8 mouse cellular contexts compared by ENCODE assay signal in the genomic region with DNA sequence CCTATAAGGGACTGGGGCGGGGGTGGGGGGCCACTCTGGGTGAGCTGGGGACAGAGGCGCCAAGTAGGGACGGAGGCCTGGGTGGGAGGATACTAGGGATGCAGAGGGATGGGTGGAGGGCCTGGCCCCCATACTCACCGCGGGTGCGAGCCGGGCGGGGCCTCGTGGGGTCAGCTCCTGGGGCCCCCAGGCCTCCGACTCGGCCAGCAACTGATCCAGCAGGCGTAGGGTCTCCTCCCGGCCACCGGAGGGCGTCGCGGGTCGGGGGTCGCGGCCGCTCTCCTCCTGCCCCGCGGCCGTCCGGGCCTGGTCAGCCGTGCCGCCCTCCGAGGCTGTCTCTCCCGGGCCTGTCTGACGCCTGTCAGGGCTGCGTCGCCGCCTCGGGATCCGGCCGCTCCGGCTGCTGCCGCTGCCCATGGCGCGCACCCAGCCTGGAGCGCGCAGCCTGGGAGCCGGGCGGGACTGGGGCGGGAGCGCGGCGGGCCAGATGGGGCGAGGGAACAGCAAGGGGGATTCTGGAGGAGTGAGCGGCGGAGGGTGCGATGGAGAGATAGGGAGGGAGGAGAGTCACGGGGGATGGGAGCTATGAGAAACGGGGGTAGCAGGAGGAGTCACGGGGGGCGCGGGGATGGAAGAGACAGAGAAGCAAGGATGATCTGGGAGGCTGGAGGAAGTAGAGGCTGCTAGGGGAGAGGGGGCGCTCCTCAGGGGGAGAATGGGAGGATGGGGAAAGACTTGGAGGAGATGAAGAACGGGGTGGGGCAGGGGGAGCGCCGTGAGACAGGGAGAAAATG. TPM values are rescaled to one million over a fixed set of nuclear protein-coding genes. Genes with fewer than 3 reads are reported as not detected.
DNase-seq lines count a peak whose midpoint lies in the region; ATAC-seq and TF ChIP-seq lines count a peak whose summit lies in the region.

No protein-coding gene starts in this region.

- H3K9ac ChIP-seq in forebrain, embryonic 12.5 days, result peak overlapping the region; percentile 69
- H3K9ac ChIP-seq in hindbrain, embryonic 15.5 days, result peak overlapping the region; percentile 67
- peak overlapping the region; percentile 6; the same call in 1 of the 2 replicates for H3K9ac ChIP-seq in liver, embryonic 11.5 days (ENCODE audit: low read depth, low read length)

- peak; percentile 50 for ATAC-seq in frontal cortex, adult (ENCODE audit: low TSS enrichment)
- peak; percentile 83 for ATAC-seq in forebrain, embryonic 12.5 days (ENCODE audit: low FRiP score)
- peak; percentile 73 for ATAC-seq in hindbrain, embryonic 15.5 days (ENCODE audit: low FRiP score, low read depth)
- no peak for ATAC-seq in liver, embryonic 11.5 days (replicated peaks; ENCODE audit: low FRiP score)

- TF ChIP-seq CTCF in olfactory bulb, adult 2 months (IDR thresholded peaks at IDR 0.05; ENCODE audit: insufficient read depth, low read depth, low read length), result peak; percentile 11; the same call in 1 of the 2 replicates

- H3K4me1 ChIP-seq in forebrain, embryonic 12.5 days, result peaks cover 17% of the 10 kb centered on the region
- peaks cover 20% of the 10 kb centered on the region for H3K4me1 ChIP-seq in hindbrain, embryonic 15.5 days (replicated peaks)
- H3K4me1 ChIP-seq in liver, embryonic 11.5 days (replicated peaks; ENCODE audit: control insufficient read depth, insufficient read depth, low read length), result peaks cover 9% of the 10 kb centered on the region
- peaks cover 24% of the 10 kb centered on the region for H3K4me1 ChIP-seq in olfactory bulb, adult 2 months (ENCODE audit: control insufficient read depth, insufficient read depth, low read length)

- H3K4me3 ChIP-seq in forebrain, embryonic 12.5 days (replicated peaks), result peak overlapping the region; percentile 60
- peak overlapping the region; percentile 71 for H3K4me3 ChIP-seq in hindbrain, embryonic 15.5 days
- peak overlapping the region; percentile 55 for H3K4me3 ChIP-seq in liver, embryonic 11.5 days (ENCODE audit: low read depth, low read length)
- peak overlapping the region; percentile 70 for H3K4me3 ChIP-seq in olfactory bulb, adult 2 months (ENCODE audit: insufficient read depth, low read depth, low read length)

- H3K4me2 ChIP-seq in forebrain, embryonic 12.5 days, result peak overlapping the region; percentile 92
- peak overlapping the region; percentile 96 for H3K4me2 ChIP-seq in hindbrain, embryonic 15.5 days
- H3K4me2 ChIP-seq in liver, embryonic 11.5 days, result peak overlapping the region; percentile 70

- no peak for DNase-seq in frontal cortex, postnatal 36 days (ENCODE audit: low spot score in 2 of 2)
- peak; percentile 27 for DNase-seq in MN1 (ENCODE audit: low spot score)
- no peak for DNase-seq in liver, embryonic 11.5 days (ENCODE audit: low spot score)
- DNase-seq in spleen, adult 18-20 months, result no peak

- H3K27ac ChIP-seq in forebrain, embryonic 12.5 days, result 0 out of 2 replicates have a peak overlapping the region, but pooled peaks have one; percentile 13
- H3K27ac ChIP-seq in hindbrain, embryonic 15.5 days (replicated peaks), result 0 out of 2 replicates have a peak overlapping the region, but pooled peaks have one; percentile 33
- H3K27ac ChIP-seq in liver, embryonic 11.5 days (ENCODE audit: low read depth, low read length), result no peak overlapping the region
- H3K27ac ChIP-seq in olfactory bulb, adult 2 months (ENCODE audit: insufficient read depth, low read depth, low read length), result no peak overlapping the region

- TF ChIP-seq POLR2A in olfactory bulb, adult 2 months (IDR thresholded peaks at IDR 0.05; ENCODE audit: insufficient read depth, low read depth, low read length), result 0 out of 2 replicates have a peak, but pooled peaks have one; percentile 21

- no peaks in the 10 kb centered on the region for H3K36me3 ChIP-seq in forebrain, embryonic 12.5 days (replicated peaks)
- H3K36me3 ChIP-seq in hindbrain, embryonic 15.5 days, result no peaks in the 10 kb centered on the region
- H3K36me3 ChIP-seq in liver, embryonic 11.5 days (ENCODE audit: control insufficient read depth, insufficient read depth, low read length), result no peaks in the 10 kb centered on the region

- H3K9me3 ChIP-seq in forebrain, embryonic 12.5 days, result no peaks in the 10 kb centered on the region
- H3K9me3 ChIP-seq in hindbrain, embryonic 15.5 days, result no peaks in the 10 kb centered on the region
- H3K9me3 ChIP-seq in liver, embryonic 11.5 days (ENCODE audit: control insufficient read depth, low read length), result no peaks in the 10 kb centered on the region

- under 1% methylated on average over 55 of the region's 61 CpGs for WGBS in forebrain, embryonic 12.5 days
- WGBS in hindbrain, embryonic 15.5 days, result 1% methylated on average over 53 of the region's 61 CpGs
- WGBS in liver, embryonic 11.5 days, result 3% methylated on average over 52 of the region's 61 CpGs
- 1% methylated on average over 61 of the region's 61 CpGs for WGBS in olfactory bulb, adult 2 months

- H3K27me3 ChIP-seq in forebrain, embryonic 12.5 days, result peaks cover 52% of the 10 kb centered on the region
- H3K27me3 ChIP-seq in hindbrain, embryonic 15.5 days, result peaks cover 17% of the 10 kb centered on the region
- H3K27me3 ChIP-seq in liver, embryonic 11.5 days (replicated peaks; ENCODE audit: control insufficient read depth, insufficient read depth, low read length), result peaks cover 46% of the 10 kb centered on the region

RNA-seq across cellular contexts. Expression of a gene that starts 0.9 kb away (rescaled TPM):
- 1.0 and 1.1 TPM in 2 replicates for polyA plus RNA-seq in forebrain, embryonic 12.5 days (2016; fragmentation: Nextera tagmentation; extraction: Ambion mirVana)
- 1.3 and 1.6 TPM in 2 replicates for polyA plus RNA-seq in hindbrain, embryonic 15.5 days (2015; fragmentation: Nextera tagmentation; extraction: Ambion mirVana)
- polyA plus RNA-seq in liver, embryonic 11.5 days (2014; fragmentation: Nextera tagmentation; extraction: Ambion mirVana), result 0.49 and 1.1 TPM in 2 replicates
- polyA plus RNA-seq in olfactory bulb, adult 2 months (2012; ENCODE audit: insufficient read depth, insufficient read length, low replicate concordance, missing spikeins), result not detected in 2 replicates

RNA-seq across cellular contexts. Expression of a gene that starts 27.4 kb away (rescaled TPM):
- 525 and 536 TPM in 2 replicates for polyA plus RNA-seq in forebrain, embryonic 12.5 days (2016; fragmentation: Nextera tagmentation; extraction: Ambion mirVana)
- 64.0 and 73.5 TPM in 2 replicates for polyA plus RNA-seq in hindbrain, embryonic 15.5 days (2015; fragmentation: Nextera tagmentation; extraction: Ambion mirVana)
- 422 and 475 TPM in 2 replicates for polyA plus RNA-seq in liver, embryonic 11.5 days (2014; fragmentation: Nextera tagmentation; extraction: Ambion mirVana)
- not detected in 2 replicates for polyA plus RNA-seq in olfactory bulb, adult 2 months (2012; ENCODE audit: insufficient read depth, insufficient read length, low replicate concordance, missing spikeins)

RNA-seq across cellular contexts. Expression of a gene that starts 29.6 kb away (rescaled TPM):
- 15.4 and 15.5 TPM in 2 replicates for polyA plus RNA-seq in forebrain, embryonic 12.5 days (2016; fragmentation: Nextera tagmentation; extraction: Ambion mirVana)
- polyA plus RNA-seq in hindbrain, embryonic 15.5 days (2015; fragmentation: Nextera tagmentation; extraction: Ambion mirVana), result 14.3 TPM in 2 replicates
- 8.7 and 12.1 TPM in 2 replicates for polyA plus RNA-seq in liver, embryonic 11.5 days (2014; fragmentation: Nextera tagmentation; extraction: Ambion mirVana)
- not detected in 2 replicates for polyA plus RNA-seq in olfactory bulb, adult 2 months (2012; ENCODE audit: insufficient read depth, insufficient read length, low replicate concordance, missing spikeins)

Comparison
In these comparisons a context has a peak if more than half of its experiments do, and no peak if none do; other contexts are left out.
1. H3K27ac ChIP-seq: peak in forebrain, embryonic 12.5 days (single experiment) and hindbrain, embryonic 15.5 days (single experiment); none in liver, embryonic 11.5 days (single experiment) and olfactory bulb, adult 2 months (single experiment).
2. H3K9ac ChIP-seq: peak in every context shown above with its lines; median percentile 69 in forebrain, embryonic 12.5 days; 67 in hindbrain, embryonic 15.5 days; 6 in liver, embryonic 11.5 days.
3. RNA of a gene that starts 27.4 kb away (polyA plus RNA-seq): 525 to 536 TPM in forebrain, embryonic 12.5 days, 422 to 475 TPM in liver, embryonic 11.5 days and 64.0 to 73.5 TPM in hindbrain, embryonic 15.5 days; not detected in olfactory bulb, adult 2 months; every median in the first group is over 10 times any median in the second.
4. Peak in every context shown above with its lines, with median percentiles within 50 percentile points of each other: H3K4me2 ChIP-seq and H3K4me3 ChIP-seq.